Comparison of ENCODE assay signal across 21 mouse cellular contexts in genomic region chr11:105407846-105408441, GRCm38 (mm10). TPM values are rescaled to one million over a fixed set of nuclear protein-coding genes. Genes with fewer than 3 reads are reported as not detected.
DNase-seq lines count a peak whose midpoint lies in the region; ATAC-seq and TF ChIP-seq lines count a peak whose summit lies in the region.
"Had no signal": no experiment of that assay in that cellular context is flagged by ENCODE, and none has a peak within 500 bp of the region (broad histone marks: within the 10 kb centered on the region; RNA-seq: fewer than 3 reads in every experiment).

No protein-coding gene starts in this region.

- H3K4me2 ChIP-seq in forebrain, embryonic 12.5 days: no peak overlapping the region
- no peak overlapping the region for H3K4me2 ChIP-seq in forebrain, embryonic 11.5 days (ENCODE audit: low read depth, low read length, severe bottlenecking)
- H3K4me2 ChIP-seq in kidney, embryonic 15.5 days: no peak overlapping the region
- H3K4me2 ChIP-seq: heart, embryonic 15.5 days; liver, embryonic 12.5 days; lung, embryonic 15.5 days; midbrain, embryonic 15.5 days had no signal

- H3K27me3 ChIP-seq in forebrain, embryonic 12.5 days: no peaks in the 10 kb centered on the region
- no peaks in the 10 kb centered on the region for H3K27me3 ChIP-seq in forebrain, embryonic 11.5 days (ENCODE audit: control insufficient read depth, insufficient read depth, low read length)
- H3K27me3 ChIP-seq in liver, adult 2 months (ENCODE audit: control insufficient read depth, insufficient read depth, low read length): no peaks in the 10 kb centered on the region
- no peaks in the 10 kb centered on the region for H3K27me3 ChIP-seq in Patski
- H3K27me3 ChIP-seq in kidney, embryonic 15.5 days: no peaks in the 10 kb centered on the region
- H3K27me3 ChIP-seq: heart, embryonic 15.5 days; lung, embryonic 15.5 days; midbrain, embryonic 15.5 days had no signal

- intact Hi-C loops in left cerebral cortex, postnatal 36 days (cut with DNase I): no loop called here

- no peak overlapping the region for H3K9ac ChIP-seq in forebrain, embryonic 12.5 days
- H3K9ac ChIP-seq in forebrain, embryonic 11.5 days (ENCODE audit: low read length): no peak overlapping the region
- no peak overlapping the region for H3K9ac ChIP-seq in liver, adult 2 months (ENCODE audit: low read depth, low read length)
- H3K9ac ChIP-seq in kidney, embryonic 15.5 days: no peak overlapping the region
- H3K9ac ChIP-seq: heart, embryonic 15.5 days; liver, embryonic 12.5 days; lung, embryonic 15.5 days; midbrain, embryonic 15.5 days had no signal

- H3K36me3 ChIP-seq in forebrain, embryonic 12.5 days (replicated peaks): no peaks in the 10 kb centered on the region
- no peaks in the 10 kb centered on the region for H3K36me3 ChIP-seq in forebrain, embryonic 11.5 days (ENCODE audit: control insufficient read depth, insufficient read depth, low read length)
- no peaks in the 10 kb centered on the region for H3K36me3 ChIP-seq in liver, adult 2 months (ENCODE audit: control insufficient read depth, insufficient read depth, low read length)
- no peaks in the 10 kb centered on the region for H3K36me3 ChIP-seq in kidney, embryonic 15.5 days
- H3K36me3 ChIP-seq: heart, embryonic 15.5 days; liver, embryonic 12.5 days; lung, embryonic 15.5 days; midbrain, embryonic 15.5 days had no signal

- H3K4me1 ChIP-seq in forebrain, embryonic 12.5 days: peaks cover 22% of the 10 kb centered on the region
- H3K4me1 ChIP-seq in forebrain, embryonic 11.5 days (replicated peaks; ENCODE audit: control insufficient read depth, insufficient read depth, low read length): no peaks in the 10 kb centered on the region; the same call in 1 of the 2 replicates
- no peaks in the 10 kb centered on the region for H3K4me1 ChIP-seq in liver, adult 2 months (ENCODE audit: control insufficient read depth, insufficient read depth, low read length)
- H3K4me1 ChIP-seq in kidney, embryonic 15.5 days: peaks cover 34% of the 10 kb centered on the region
- H3K4me1 ChIP-seq: midbrain, embryonic 15.5 days had no signal

- DNase-seq in forebrain, embryonic 11.5 days (ENCODE audit: low spot score): no peak
- peak; percentile 2 for DNase-seq in liver, adult 2 months (ENCODE audit: extremely low read depth, low read depth, low spot score)
- DNase-seq in liver (no peak), Patski (ENCODE audit: low read depth, low spot score) (peak; percentile 46)
- no peak for DNase-seq in left cerebral cortex, postnatal 36 days (ENCODE audit: low spot score in 2 of 2)
- no peak for DNase-seq in right cerebral cortex, adult 18-20 months
- DNase-seq: cerebellum, adult 8-10 months; gastrocnemius, postnatal 25 days; heart, adult 2 months had no signal

- no peaks in the 10 kb centered on the region for H3K79me2 ChIP-seq in liver, adult 2 months (ENCODE audit: control insufficient read depth, insufficient read depth, low read length)

- ATAC-seq in forebrain, embryonic 12.5 days (ENCODE audit: low FRiP score): 0 out of 2 replicates have a peak, but pooled peaks have one; percentile 27
- no peak for ATAC-seq in forebrain, embryonic 11.5 days (replicated peaks; ENCODE audit: low FRiP score)
- peak; percentile 44 for ATAC-seq in Patski
- ATAC-seq in kidney, embryonic 15.5 days (replicated peaks; ENCODE audit: low FRiP score): peak; percentile 38; the same call in 1 of the 2 replicates
- ATAC-seq: CD4-positive, CD25-positive, alpha-beta regulatory T cell, adult 4 months; forebrain, embryonic 16.5 days; inflammation-experienced regulatory T-cells, adult 6 months; liver, embryonic 12.5 days; midbrain, embryonic 15.5 days had no signal

- WGBS in forebrain, embryonic 12.5 days: 40% methylated on average over 6 of the region's 6 CpGs
- WGBS in forebrain, embryonic 11.5 days: 61% methylated on average over 6 of the region's 6 CpGs
- WGBS in liver, adult 2 months: 64% methylated on average over 6 of the region's 6 CpGs
- WGBS in kidney, embryonic 15.5 days: 26% methylated on average over 6 of the region's 6 CpGs

- no peak for TF ChIP-seq POLR2A in liver, adult 2 months (IDR thresholded peaks at IDR 0.05; ENCODE audit: extremely low read depth, insufficient read depth, low read length)

- in situ Hi-C loops in Patski (cut with MboI; ENCODE audit: low pct_unique_long_range_greater_than_20kb): no loop called here

- no peak for TF ChIP-seq CTCF in liver, adult 2 months (IDR thresholded peaks at IDR 0.05; ENCODE audit: low read depth, low read length)
- TF ChIP-seq CTCF in Patski (IDR thresholded peaks at IDR 0.05): no peak

- POLR2A ChIA-PET in Patski (lab: Charles Lee): interaction anchor here (0.6 kb wide), 1 partner anchor 36 kb away, joined by 4 read pairs; no protein-coding TSS in a partner anchor

- no peak overlapping the region for H3K27ac ChIP-seq in forebrain, embryonic 12.5 days
- no peak overlapping the region for H3K27ac ChIP-seq in forebrain, embryonic 11.5 days (ENCODE audit: low read depth, low read length)
- no peak overlapping the region for H3K27ac ChIP-seq in liver, adult 2 months (replicated peaks; ENCODE audit: insufficient read depth, low read depth, low read length)
- 0 out of 2 replicates have a peak overlapping the region, but pooled peaks have one; percentile 45 for H3K27ac ChIP-seq in kidney, embryonic 15.5 days
- H3K27ac ChIP-seq: heart, adult 2 months; heart, embryonic 15.5 days; liver, embryonic 12.5 days; lung, embryonic 15.5 days; midbrain, embryonic 15.5 days; stomach, postnatal 0 days had no signal

- H3K4me3 ChIP-seq in forebrain, embryonic 12.5 days (replicated peaks): no peak overlapping the region
- no peak overlapping the region for H3K4me3 ChIP-seq in forebrain, embryonic 11.5 days (ENCODE audit: low read depth, low read length)
- no peak overlapping the region for H3K4me3 ChIP-seq in liver, adult 2 months (ENCODE audit: insufficient read depth, low read depth, low read length)
- H3K4me3 ChIP-seq in kidney, embryonic 15.5 days (replicated peaks): no peak overlapping the region
- H3K4me3 ChIP-seq: heart, adult 2 months; heart, embryonic 15.5 days; liver, embryonic 12.5 days; lung, embryonic 15.5 days; midbrain, embryonic 15.5 days had no signal

- no peaks in the 10 kb centered on the region for H3K9me3 ChIP-seq in forebrain, embryonic 12.5 days
- no peaks in the 10 kb centered on the region for H3K9me3 ChIP-seq in forebrain, embryonic 11.5 days (ENCODE audit: control insufficient read depth, low read length)
- no peaks in the 10 kb centered on the region for H3K9me3 ChIP-seq in kidney, embryonic 15.5 days (replicated peaks)
- H3K9me3 ChIP-seq: heart, embryonic 15.5 days; liver, embryonic 12.5 days; lung, embryonic 15.5 days; midbrain, embryonic 15.5 days had no signal

- CTCF ChIA-PET in Patski (lab: Charles Lee): no interaction called here

RNA-seq across cellular contexts. Expression of gene March10, which starts 48.6 kb away (rescaled TPM):
- polyA plus RNA-seq in forebrain, embryonic 12.5 days (2016; fragmentation: Nextera tagmentation; extraction: Ambion mirVana): 0.19 TPM in 1 of 2 replicates, not detected in the other
- 0.55 TPM in 1 of 2 replicates, not detected in the other for polyA plus RNA-seq in forebrain, embryonic 11.5 days (2014; fragmentation: Nextera tagmentation; extraction: Ambion mirVana)
- not detected in 2 replicates for total RNA-seq in liver, adult 2 months (2014; rRNA removed)
- not detected in 2 replicates for polyA plus RNA-seq in liver, adult 2 months (2012; rRNA removed)
- 0.06 TPM for polyA plus RNA-seq in Patski (2021)
- 0.05 and 0.06 TPM in 2 replicates for polyA plus RNA-seq in kidney, embryonic 15.5 days (2015; fragmentation: Nextera tagmentation; extraction: Ambion mirVana)
- total RNA-seq in left cerebral cortex, postnatal 36 days (2021): 1 to 10 TPM; 1.8 to 2.3 TPM
- total RNA-seq: gastrocnemius, postnatal 25 days; heart, adult 2 months; hematopoietic stem cell, adult 5-6 weeks had no signal
- polyA plus RNA-seq: CD4-positive, CD25-positive, alpha-beta regulatory T cell, adult 4 months; heart, embryonic 15.5 days; inflammation-experienced regulatory T-cells, adult 6 months; liver, embryonic 12.5 days; stomach, postnatal 0 days; thymus, postnatal 0 days had no signal

Comparison
In these comparisons a context has a peak if more than half of its experiments do, and no peak if none do; other contexts are left out.
1. DNase-seq: peak in liver, adult 2 months (single experiment) and Patski (single experiment); none in forebrain, embryonic 11.5 days (single experiment), liver (single experiment), left cerebral cortex, postnatal 36 days (0 of 2) and right cerebral cortex, adult 18-20 months (single experiment).